Mouse (Mus musculus) megakaryocyte, embryonic 14.5 days (primary cell): ENCODE results near the gene Akr1d1. TPM values are rescaled to one million over a fixed set of nuclear protein-coding genes. Genes with fewer than 3 reads are reported as not detected.

Experiments
- H3K27me3 ChIP-seq: replicated peaks from 2 replicates; pipeline ENCODE3; 2012; ENCODE audit warnings: inconsistent platforms
- H3K36me3 ChIP-seq: replicated peaks from 2 replicates; pipeline ENCODE3; 2012; ENCODE audit warnings: low read length, inconsistent platforms, mixed read lengths
- H3K4me1 ChIP-seq: 2 replicates; pipeline ENCODE4 v1.6.1; 2012; ENCODE audit warnings: inconsistent platforms
- H3K4me3 ChIP-seq: replicated peaks from 2 replicates; pipeline ENCODE3; 2012; ENCODE audit warnings: moderate library complexity, mild to moderate bottlenecking, inconsistent platforms
- H3K9me3 ChIP-seq: 2 replicates; pipeline ENCODE4 v1.6.1; 2012; ENCODE audit warnings: inconsistent platforms
- FLI1 ChIP-seq: IDR thresholded peaks from 2 replicates; pipeline ENCODE4 v1.6.1; 2012; ENCODE audit warnings: low read length, inconsistent platforms, mixed read lengths
- GATA1 ChIP-seq: IDR thresholded peaks from 3 replicates; pipeline ENCODE4 v1.6.1; 2012; ENCODE audit warnings: mixed read lengths, low read length, inconsistent platforms, borderline replicate concordance
- polyA plus RNA-seq: library from polyadenylated mRNA; stranded (reverse); fragments of >175 nt; gene quantifications from 2 replicates; pipeline ENCODE4 v1.2.3, GENCODE M21; 2012; ENCODE audit warnings: low replicate concordance; ENCODE audit not compliant: insufficient read depth

Akr1d1 gene
- polyA plus RNA-seq, 1 experiment: not detected

DNA sequence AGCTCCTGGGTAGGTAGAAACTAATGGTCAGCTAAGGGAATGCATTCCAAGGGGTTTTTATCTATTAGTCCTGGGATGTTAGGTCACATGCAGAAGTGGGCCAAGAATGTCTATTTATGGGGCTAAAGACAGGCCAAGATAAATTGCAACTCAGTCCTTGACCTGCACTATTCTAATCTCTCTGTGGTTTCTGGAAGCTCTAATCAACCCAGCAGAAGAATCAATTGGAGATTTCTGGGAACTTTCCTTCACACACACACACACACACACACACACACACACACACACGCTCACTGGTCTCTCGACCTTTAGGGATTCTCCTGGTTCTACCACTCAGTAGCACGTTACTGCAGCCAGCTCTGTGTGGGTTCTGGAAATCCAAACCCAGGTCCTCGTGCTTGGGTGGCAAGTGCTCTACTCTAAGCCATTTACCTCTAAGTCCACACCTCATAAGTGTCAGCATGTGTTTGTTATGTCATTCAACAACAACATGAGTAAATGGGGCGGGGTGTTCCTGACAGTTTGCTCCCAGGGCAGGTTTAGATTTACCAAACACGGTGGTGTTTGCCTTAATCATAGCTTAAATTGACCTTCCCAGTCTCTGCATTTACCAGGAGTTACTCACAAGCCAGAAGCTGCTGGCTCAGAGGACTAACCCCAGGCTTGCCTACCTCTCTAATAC is 82.8 kb downstream of the Akr1d1 start:
- Histone ChIP-seq H3K36me3 (peaks cover 3% of the 10 kb centered on the region), H3K4me3 (no peak overlapping the region), H3K27me3 (peaks cover 3% of the 10 kb centered on the region), H3K9me3 (peaks cover 12% of the 10 kb centered on the region), H3K4me1 (peaks cover 23% of the 10 kb centered on the region)
- TF ChIP-seq GATA1: no peak
- TF ChIP-seq FLI1: no peak

DNA sequence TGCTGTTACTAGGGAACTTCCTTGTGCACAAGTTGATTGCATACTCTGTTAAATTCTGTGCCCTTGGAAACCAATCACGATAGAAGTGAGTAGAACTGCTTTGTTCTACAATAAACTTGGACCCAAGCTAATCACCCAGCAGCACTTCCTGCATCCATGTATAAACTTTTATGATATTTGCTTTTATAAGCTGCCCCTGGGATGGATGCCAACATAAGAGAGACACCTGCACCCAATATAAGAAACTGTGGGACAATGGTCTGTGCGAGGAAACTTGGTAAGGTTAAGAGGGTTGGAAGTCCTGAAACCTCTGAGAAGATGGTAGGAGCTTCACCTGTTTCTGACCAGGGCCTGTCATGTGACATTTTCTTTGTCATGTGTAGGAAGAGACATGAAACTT is 85.5 kb downstream of the Akr1d1 start:
- H3K27me3 ChIP-seq: peaks cover 9% of the 10 kb centered on the region
- TF ChIP-seq GATA1: no peak
- TF ChIP-seq FLI1: no peak
- H3K4me1 ChIP-seq: peaks cover 14% of the 10 kb centered on the region
- H3K36me3 ChIP-seq: peaks cover under 1% of the 10 kb centered on the region
- peaks cover 10% of the 10 kb centered on the region for H3K9me3 ChIP-seq
- H3K4me3 ChIP-seq: no peak overlapping the region

DNA sequence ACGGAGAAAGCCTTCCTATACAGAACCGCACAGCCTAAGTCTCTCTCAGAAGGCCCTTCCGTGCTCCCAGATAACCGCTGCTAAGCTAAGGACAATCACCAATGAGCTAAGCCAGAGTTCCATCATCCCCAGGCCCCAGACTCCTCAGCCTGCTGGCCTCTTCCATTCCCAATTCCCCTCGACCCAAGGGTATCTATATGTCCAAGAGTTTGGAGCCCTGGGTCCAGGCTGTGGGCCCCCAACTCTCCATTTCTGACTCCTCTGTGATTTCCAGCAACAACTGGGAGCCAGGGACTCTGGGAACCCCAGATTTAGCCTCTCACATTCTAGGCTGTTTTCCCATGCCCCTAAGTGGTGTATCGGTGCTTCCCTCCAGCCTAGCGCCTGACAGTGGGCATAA is 86.2 kb downstream of the Akr1d1 start:
- Histone ChIP-seq H3K4me1 (peaks cover 14% of the 10 kb centered on the region), H3K4me3 (no peak overlapping the region), H3K36me3 (no peaks in the 10 kb centered on the region), H3K27me3 (peaks cover 9% of the 10 kb centered on the region), H3K9me3 (peaks cover 4% of the 10 kb centered on the region)
- TF ChIP-seq GATA1 (no peak), FLI1 (no peak)

DNA sequence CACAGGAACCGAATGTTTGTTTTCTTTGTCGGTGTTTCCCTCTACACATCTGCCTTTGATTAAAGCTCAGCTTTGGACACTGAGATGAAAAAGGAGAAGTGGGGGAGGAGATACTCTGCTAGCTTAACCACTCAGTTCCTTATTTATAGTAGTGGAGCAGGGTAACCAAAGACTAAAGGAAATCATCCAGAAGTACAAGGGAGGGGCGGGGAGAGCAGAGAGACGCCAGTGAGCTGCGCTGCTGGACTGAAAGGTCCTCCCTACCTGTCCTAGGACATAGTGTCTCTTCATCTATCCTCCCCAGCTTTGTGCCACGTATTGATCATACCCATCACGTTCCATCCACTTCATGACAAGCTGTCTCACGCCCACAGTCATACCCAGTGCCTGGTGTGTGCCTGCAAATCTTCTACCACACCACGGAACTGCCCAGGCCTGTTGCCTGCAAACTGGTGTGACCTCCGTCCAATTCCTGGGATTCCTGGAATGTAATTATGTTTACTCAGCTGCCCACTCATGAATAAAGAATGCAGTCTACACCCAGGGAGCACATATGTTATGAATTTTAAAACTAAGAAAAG is 87.5 kb downstream of the Akr1d1 start:
- H3K36me3 ChIP-seq: no peaks in the 10 kb centered on the region
- no peaks in the 10 kb centered on the region for H3K9me3 ChIP-seq
- peaks cover 17% of the 10 kb centered on the region for H3K4me1 ChIP-seq
- no peak for TF ChIP-seq GATA1
- no peak for TF ChIP-seq FLI1
- peaks cover 9% of the 10 kb centered on the region for H3K27me3 ChIP-seq
- H3K4me3 ChIP-seq: peak overlapping the region; percentile 83

Other genes starting within 250 kb of the Akr1d1 start
- gene Dgki, start 230.0 kb upstream of the Akr1d1 start, polyA plus RNA-seq: 0.02 TPM in 1 of 2 replicates, not detected in the other
- gene Creb3l2, start 88.0 kb upstream of the Akr1d1 start, polyA plus RNA-seq: 1.4 and 2.5 TPM in 2 replicates